Mouse (Mus musculus): ENCODE measurements around the gene Olfr1367.

Gene Olfr1367

GRCm38 (mm10) chr13:21397486-21397885 is 50.8 kb downstream of the Olfr1367 start:
- DNase-seq: no peak

Measured in cerebellum, adult 9-10 months (tissue).